In genomic region chr5:103745635-103746034, GRCm38 (mm10) we compare ENCODE assay signal across 26 mouse cellular contexts. TPM values are rescaled to one million over a fixed set of nuclear protein-coding genes. Genes with fewer than 3 reads are reported as not detected.
DNase-seq lines count a peak whose midpoint lies in the region; ATAC-seq and TF ChIP-seq lines count a peak whose summit lies in the region.
"Had no signal": no experiment of that assay in that cellular context is flagged by ENCODE, and none has a peak within 500 bp of the region (broad histone marks: within the 10 kb centered on the region; RNA-seq: fewer than 3 reads in every experiment).

No protein-coding gene starts in this region.

- H3K9me3 ChIP-seq in liver, embryonic 15.5 days (replicated peaks): no peaks in the 10 kb centered on the region
- H3K9me3 ChIP-seq in stomach, postnatal 0 days (ENCODE audit: control insufficient read depth, low read length): no peaks in the 10 kb centered on the region
- H3K9me3 ChIP-seq: embryonic facial prominence, embryonic 10.5 days; heart, embryonic 10.5 days; hindbrain, embryonic 10.5 days; kidney, embryonic 15.5 days; limb, embryonic 12.5 days; megakaryocyte, embryonic 14.5 days; neural tube, embryonic 15.5 days had no signal

- whole genome bisulfite sequencing in bone marrow, adult 2 months: 66% methylated on average over 1 of the region's 1 CpGs
- WGBS in liver, embryonic 15.5 days (ENCODE audit: insufficient replicate concordance): 23% methylated on average over 1 of the region's 1 CpGs
- WGBS in stomach, postnatal 0 days: 71% methylated on average over 1 of the region's 1 CpGs

- no peaks in the 10 kb centered on the region for H3K36me3 ChIP-seq in liver, embryonic 15.5 days (replicated peaks)
- no peaks in the 10 kb centered on the region for H3K36me3 ChIP-seq in stomach, postnatal 0 days (ENCODE audit: control insufficient read depth, insufficient read depth, low read length)
- H3K36me3 ChIP-seq: embryonic facial prominence, embryonic 10.5 days; heart, embryonic 10.5 days; hindbrain, embryonic 10.5 days; kidney, embryonic 15.5 days; limb, embryonic 12.5 days; neural tube, embryonic 15.5 days had no signal

- peak overlapping the region; percentile 10; the same call in 1 of the 2 replicates for H3K9ac ChIP-seq in liver, embryonic 15.5 days
- no peak overlapping the region for H3K9ac ChIP-seq in stomach, postnatal 0 days (ENCODE audit: low read length)
- H3K9ac ChIP-seq: forebrain, embryonic 13.5 days; kidney, embryonic 15.5 days; limb, embryonic 12.5 days; neural tube, embryonic 15.5 days had no signal

- no peak for TF ChIP-seq POLR2A in bone marrow, adult 2 months (IDR thresholded peaks at IDR 0.05; ENCODE audit: borderline replicate concordance, control insufficient read depth, low read depth, low read length)

- no peak overlapping the region for H3K4me3 ChIP-seq in bone marrow, adult 2 months (replicated peaks; ENCODE audit: control insufficient read depth, low read depth, low read length)
- no peak overlapping the region for H3K4me3 ChIP-seq in liver, embryonic 15.5 days (replicated peaks)
- no peak overlapping the region for H3K4me3 ChIP-seq in stomach, postnatal 0 days (ENCODE audit: low read depth, low read length)
- H3K4me3 ChIP-seq: embryonic facial prominence, embryonic 10.5 days; forebrain, embryonic 13.5 days; gastrocnemius, adult 2 months; heart, embryonic 10.5 days; hindbrain, embryonic 10.5 days; kidney, embryonic 15.5 days; limb, embryonic 12.5 days; neural tube, embryonic 15.5 days had no signal

- H3K4me1 ChIP-seq in bone marrow, adult 2 months (ENCODE audit: control insufficient read depth, insufficient read depth, low read length): peaks cover 24% of the 10 kb centered on the region
- H3K4me1 ChIP-seq in liver, embryonic 15.5 days (replicated peaks): peaks cover 91% of the 10 kb centered on the region
- H3K4me1 ChIP-seq in stomach, postnatal 0 days (replicated peaks; ENCODE audit: control insufficient read depth, insufficient read depth): no peaks in the 10 kb centered on the region
- H3K4me1 ChIP-seq: forebrain, embryonic 13.5 days; heart, embryonic 10.5 days; kidney, embryonic 15.5 days; neural tube, embryonic 15.5 days had no signal

- ATAC-seq in erythroid progenitor cell, adult 5-6 weeks (replicated peaks; ENCODE audit: low FRiP score, poor library complexity, severe bottlenecking): peak; percentile 51
- peak; percentile 66 for ATAC-seq in liver, embryonic 15.5 days (ENCODE audit: insufficient read depth)
- ATAC-seq in stomach, postnatal 0 days (ENCODE audit: low FRiP score, low TSS enrichment): no peak
- ATAC-seq: forebrain, embryonic 13.5 days; hindbrain, postnatal 0 days; intestine, postnatal 0 days had no signal

- no peak for TF ChIP-seq EP300 in stomach, postnatal 0 days (optimal IDR thresholded peaks at IDR 0.05)

- DNase-seq in stomach, postnatal 0 days (ENCODE audit: low spot score): no peak
- no peak for DNase-seq in kidney, adult 8-10 months
- no peak for DNase-seq in lung, postnatal 4 days
- no peak for DNase-seq in natural killer cell, adult 2 months (ENCODE audit: low spot score in 2 of 2)
- DNase-seq: adrenal gland, postnatal 25 days; cerebellum, adult 11 months; cerebellum, adult 9-11 months; gastrocnemius, adult 2 months; heart, postnatal 10 days; kidney, postnatal 36 days; lung, adult 2 months; lung, postnatal 14 days; midbrain, embryonic 14.5 days had no signal

- no peaks in the 10 kb centered on the region for H3K27me3 ChIP-seq in liver, embryonic 15.5 days
- no peaks in the 10 kb centered on the region for H3K27me3 ChIP-seq in stomach, postnatal 0 days (ENCODE audit: control insufficient read depth, insufficient read depth, low read length)
- H3K27me3 ChIP-seq: forebrain, embryonic 13.5 days; kidney, embryonic 15.5 days; limb, embryonic 12.5 days; megakaryocyte, embryonic 14.5 days; neural tube, embryonic 15.5 days had no signal

- peak overlapping the region; percentile 2 for H3K27ac ChIP-seq in bone marrow, adult 2 months (ENCODE audit: control insufficient read depth, insufficient read depth, low read depth, low read length, poor library complexity)
- peak overlapping the region; percentile 88 for H3K27ac ChIP-seq in liver, embryonic 15.5 days (replicated peaks)
- H3K27ac ChIP-seq in stomach, postnatal 0 days (replicated peaks): 0 out of 2 replicates have a peak overlapping the region, but pooled peaks have one; percentile 8
- H3K27ac ChIP-seq: embryonic facial prominence, embryonic 10.5 days; forebrain, embryonic 13.5 days; gastrocnemius, adult 2 months; heart, embryonic 10.5 days; hindbrain, embryonic 10.5 days; hindbrain, postnatal 0 days; kidney, embryonic 15.5 days; limb, embryonic 12.5 days; neural tube, embryonic 15.5 days had no signal

- H3K4me2 ChIP-seq in liver, embryonic 15.5 days: peak overlapping the region; percentile 51
- no peak overlapping the region for H3K4me2 ChIP-seq in stomach, postnatal 0 days (replicated peaks; ENCODE audit: low read depth)
- H3K4me2 ChIP-seq: forebrain, embryonic 13.5 days; kidney, embryonic 15.5 days; limb, embryonic 12.5 days; neural tube, embryonic 15.5 days had no signal

- no peak for TF ChIP-seq CTCF in bone marrow, adult 2 months (IDR thresholded peaks at IDR 0.05; ENCODE audit: control insufficient read depth, insufficient read depth, low read length)
- no peak for TF ChIP-seq CTCF in stomach, postnatal 0 days (IDR thresholded peaks at IDR 0.05; ENCODE audit: low read depth)

RNA-seq across cellular contexts. Expression of gene Aff1, which starts 53.5 kb away (rescaled TPM):
- 25.1 and 41.4 TPM in 2 replicates for polyA plus RNA-seq in bone marrow, adult 2 months (2011; ENCODE audit: insufficient read depth, insufficient read length, low replicate concordance, missing spikeins)
- total RNA-seq in erythroid progenitor cell, adult 5-6 weeks (2015; ENCODE audit: low replicate concordance): 145 and 147 TPM in 2 replicates
- total RNA-seq in erythroid progenitor cell, adult 5-6 weeks (2017; ENCODE audit: low replicate concordance): 67.4 and 102 TPM in 2 replicates
- 14.3 and 17.9 TPM in 2 replicates for polyA plus RNA-seq in liver, embryonic 15.5 days (2015; fragmentation: Nextera tagmentation; extraction: Ambion mirVana)
- 4.3 and 4.9 TPM in 2 replicates for polyA plus RNA-seq in stomach, postnatal 0 days (2015; fragmentation: Nextera tagmentation; extraction: Ambion mirVana)

Comparison
In these comparisons a context has a peak if more than half of its experiments do, and no peak if none do; other contexts are left out.
1. H3K27ac ChIP-seq: peak in every context shown above with its lines; median percentile 88 in liver, embryonic 15.5 days; 8 in stomach, postnatal 0 days; 2 in bone marrow, adult 2 months.